Mouse (Mus musculus) lung, postnatal 10 days (tissue): ENCODE results near the gene Nxph4.
A peak's percentile ranks its signal among the peaks of the same experiment; 100 is the strongest.

Source experiments
- DNase-seq: peaks from one replicate; pipeline ENCODE4 v3.0.0; 2021

The Nxph4 gene

GRCm38 (mm10) chr10:127542084-127542483, 7.7 kb upstream of the Nxph4 start:
- DNase-seq = peak; percentile 69

GRCm38 (mm10) chr10:127541510-127541909, 7.2 kb upstream of the Nxph4 start:
- DNase-seq = no peak

- peak; percentile 90 for DNase-seq
These were observed 3.7 kb upstream of the Nxph4 start for GRCm38 (mm10) chr10:127537854-127538583.

GRCm38 (mm10) chr10:127536586-127537314, 2.4 kb upstream of the Nxph4 start:
- DNase-seq = peak; percentile 60

GRCm38 (mm10) chr10:127534929-127535384, 598 bp upstream of the Nxph4 start:
- no peak for DNase-seq

GRCm38 (mm10) chr10:127531548-127531947, 2.8 kb downstream of the Nxph4 start:
- no peak for DNase-seq

- no peak for DNase-seq
These were observed 3.4 kb downstream of the Nxph4 start for GRCm38 (mm10) chr10:127530945-127531344.

- no peak for DNase-seq
These were observed 6.9 kb downstream of the Nxph4 start for GRCm38 (mm10) chr10:127527481-127527880.

- peak; percentile 75 for DNase-seq
These were observed 7.7 kb downstream of the Nxph4 start for GRCm38 (mm10) chr10:127526681-127527080.

- no peak for DNase-seq
These were observed 8.3 kb downstream of the Nxph4 start for GRCm38 (mm10) chr10:127526048-127526447.

- no peak for DNase-seq
These were observed 9.6 kb downstream of the Nxph4 start for GRCm38 (mm10) chr10:127524646-127525255.

GRCm38 (mm10) chr10:127522088-127522581, 12.2 kb downstream of the Nxph4 start, which contains the start of gene Shmt2:
Gene Shmt2 (minus strand): TSS chr10:127522444.
- peak; percentile 90 for DNase-seq

GRCm38 (mm10) chr10:127521611-127522080, 12.7 kb downstream of the Nxph4 start:
- DNase-seq = no peak

- DNase-seq = no peak
These were observed 13.5 kb downstream of the Nxph4 start for GRCm38 (mm10) chr10:127520714-127521357.

- DNase-seq = no peak
These were observed 14.3 kb downstream of the Nxph4 start for GRCm38 (mm10) chr10:127519903-127520713.

- DNase-seq = no peak
These were observed 15.2 kb downstream of the Nxph4 start for GRCm38 (mm10) chr10:127519041-127519701.

GRCm38 (mm10) chr10:127517941-127518340, 16.4 kb downstream of the Nxph4 start:
- no peak for DNase-seq

- peak; percentile 74 for DNase-seq
These were observed 17.6 kb downstream of the Nxph4 start for GRCm38 (mm10) chr10:127516576-127517260.

GRCm38 (mm10) chr10:127515983-127516459, 18.3 kb downstream of the Nxph4 start:
- no peak for DNase-seq

- DNase-seq = no peak
These were observed 18.9 kb downstream of the Nxph4 start for GRCm38 (mm10) chr10:127515271-127515982.
